Mouse (Mus musculus): ENCODE measurements around the gene Gm9803. TPM values are rescaled to one million over a fixed set of nuclear protein-coding genes. Genes with fewer than 3 reads are reported as not detected.

Gm9803 gene
- polyA plus RNA-seq, 1 experiment from 2014 or later, result 27.3 TPM

DNA sequence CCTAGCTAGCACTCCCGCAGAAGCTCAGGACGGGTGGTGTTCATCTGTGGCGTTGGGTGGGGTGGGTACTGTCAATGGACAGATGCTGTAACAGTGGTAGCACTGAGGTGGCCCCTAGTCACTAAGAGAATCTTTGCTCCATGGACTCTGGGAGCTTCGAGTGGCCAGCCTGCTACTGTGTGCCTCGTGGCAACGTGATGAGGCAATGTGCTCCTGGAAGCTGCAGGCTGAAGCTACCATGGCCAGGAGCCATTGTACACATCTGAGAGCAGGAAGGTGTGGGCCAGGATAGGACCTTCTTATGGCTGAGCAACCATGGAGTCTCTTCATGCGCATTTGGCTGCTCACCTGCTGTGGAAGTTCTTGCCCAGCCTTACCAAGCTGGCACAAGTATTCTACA lies 14.7 kb upstream of the Gm9803 start:
- no peak for TF ChIP-seq CTCF (IDR thresholded peaks at IDR 0.05)
- POLR2A ChIA-PET, result no interaction called here
- ATAC-seq, result no peak
- in situ Hi-C loops (cut with MboI; ENCODE audit: low pct_unique_long_range_greater_than_20kb), result no loop called here
- DNase-seq (ENCODE audit: low read depth, low spot score), result no peak
- no peaks in the 10 kb centered on the region for H3K27me3 ChIP-seq
- CTCF ChIA-PET, result no interaction called here

DNA sequence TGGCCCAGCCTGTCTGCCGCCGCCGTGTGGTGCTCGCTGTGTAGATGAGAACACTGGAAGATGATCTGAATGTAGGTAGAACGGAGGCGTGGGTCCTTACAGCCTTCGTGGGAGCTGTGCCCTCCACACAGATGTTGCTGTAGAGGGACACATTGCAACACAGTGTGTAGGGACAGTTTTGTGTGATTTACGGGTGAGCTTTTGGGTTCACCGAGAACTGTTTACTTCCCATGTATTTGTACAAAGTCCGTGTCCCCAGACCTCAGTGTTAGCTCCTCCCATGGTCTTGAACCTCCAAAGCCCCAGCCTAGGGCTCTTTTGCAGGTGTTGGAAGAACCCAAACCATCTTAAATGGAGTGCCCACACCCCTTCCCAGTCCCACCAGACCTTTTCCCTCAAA lies 10.9 kb upstream of the Gm9803 start:
- H3K27me3 ChIP-seq, result no peaks in the 10 kb centered on the region
- ATAC-seq (no peak), DNase-seq (ENCODE audit: low read depth, low spot score) (no peak)
- ChIA-PET POLR2A (no interaction called here), CTCF (no interaction called here)
- no peak for TF ChIP-seq CTCF (IDR thresholded peaks at IDR 0.05)
- in situ Hi-C loops (cut with MboI; ENCODE audit: low pct_unique_long_range_greater_than_20kb), result no loop called here

DNA sequence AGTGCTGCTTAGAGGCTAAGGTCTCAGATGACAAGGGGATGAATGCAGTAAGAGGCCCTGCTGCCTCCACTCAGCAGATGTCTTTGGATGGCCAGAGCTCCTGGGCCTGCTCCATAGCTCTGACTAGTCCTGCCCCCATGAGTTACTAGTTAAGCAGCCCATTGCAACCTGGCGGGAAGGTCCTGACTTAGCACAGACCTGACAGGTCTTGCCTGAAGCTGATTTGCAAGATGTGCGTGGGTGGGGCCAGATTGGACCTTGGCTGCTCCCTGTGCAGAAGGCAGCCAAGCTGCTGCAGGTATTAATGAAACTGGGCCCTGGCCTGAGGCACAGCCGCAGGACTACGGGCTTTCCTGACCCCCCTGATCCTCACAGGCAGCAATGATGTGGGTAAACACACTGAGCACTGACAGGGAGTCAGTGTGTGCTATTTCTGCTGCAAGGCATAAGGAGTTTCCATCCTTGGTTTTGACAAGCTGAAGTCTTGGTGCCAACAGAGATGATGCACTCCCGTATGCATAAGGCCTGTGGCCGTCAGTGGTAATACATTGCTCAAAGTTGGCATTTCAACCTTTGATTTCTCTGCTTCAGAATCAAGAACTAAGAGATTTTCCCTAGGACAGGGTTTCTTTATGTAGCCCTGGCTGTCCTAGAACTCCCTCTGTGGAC lies 6.8 kb upstream of the Gm9803 start:
- in situ Hi-C loops (cut with MboI; ENCODE audit: low pct_unique_long_range_greater_than_20kb), result no loop called here
- ATAC-seq, result no peak
- ChIA-PET CTCF (interaction anchor here (0.9 kb wide), 1 partner anchor 11 kb away, joined by 3 read pairs; no protein-coding TSS in a partner anchor), POLR2A (no interaction called here)
- no peaks in the 10 kb centered on the region for H3K27me3 ChIP-seq
- no peak for DNase-seq (ENCODE audit: low read depth, low spot score)
- TF ChIP-seq CTCF (IDR thresholded peaks at IDR 0.05), result no peak

DNA sequence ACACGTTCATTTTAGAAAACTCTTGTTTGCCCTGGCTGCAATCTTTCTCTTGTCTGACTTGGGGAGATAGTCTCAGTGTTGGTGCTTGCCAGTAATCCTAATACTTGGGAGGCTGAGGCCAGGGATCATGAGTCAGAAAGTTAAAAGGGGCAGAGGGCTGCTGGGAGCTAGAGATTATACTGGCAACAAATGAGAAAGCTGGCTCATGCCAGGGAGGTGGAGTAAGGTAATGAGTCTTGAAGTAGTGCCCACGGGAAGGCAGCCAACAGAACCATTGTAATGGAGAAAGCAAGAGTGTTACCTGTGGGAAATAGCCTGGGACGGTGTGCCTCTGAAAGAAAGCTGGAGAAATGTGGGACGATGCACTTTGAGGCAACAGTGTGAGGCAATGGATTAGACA lies 6.0 kb upstream of the Gm9803 start:
- ChIA-PET CTCF (interaction anchor here (0.9 to 1.0 kb wide), 3 partner anchors 10 to 15 kb away, joined by 3 to 4 read pairs (median 3); no protein-coding TSS in a partner anchor), POLR2A (interaction anchor here (0.7 kb wide), 1 partner anchor 38 kb away, joined by 3 read pairs; no protein-coding TSS in a partner anchor)
- in situ Hi-C loops (cut with MboI; ENCODE audit: low pct_unique_long_range_greater_than_20kb), result no loop called here
- DNase-seq (ENCODE audit: low read depth, low spot score) (no peak), ATAC-seq (no peak)
- TF ChIP-seq CTCF (IDR thresholded peaks at IDR 0.05), result no peak
- H3K27me3 ChIP-seq, result no peaks in the 10 kb centered on the region

DNA sequence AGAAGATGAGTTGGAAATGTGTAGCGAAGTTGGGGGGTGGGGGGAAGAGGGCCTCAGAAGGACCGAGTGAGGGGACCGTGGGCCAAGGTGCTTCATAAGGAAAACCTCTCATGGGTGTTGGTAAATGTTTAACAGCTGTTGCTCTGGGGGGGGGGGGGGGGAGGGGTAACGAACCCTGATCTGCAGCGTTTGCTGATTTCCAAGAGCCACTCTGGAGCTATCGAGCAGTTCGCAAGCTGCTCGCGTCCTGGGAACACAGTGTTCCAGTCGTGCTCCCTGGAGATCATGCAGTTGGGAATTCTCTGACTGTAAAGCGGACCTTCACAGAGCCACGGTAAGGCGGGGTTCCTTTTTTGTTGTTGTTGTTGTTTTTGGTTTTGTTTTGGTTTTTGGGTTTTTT lies 5.5 kb upstream of the Gm9803 start:
- no peak for ATAC-seq
- ChIA-PET POLR2A (interaction anchor here (0.7 kb wide), 1 partner anchor 38 kb away, joined by 3 read pairs; no protein-coding TSS in a partner anchor), CTCF (interaction anchor here (0.9 to 1.3 kb wide), 3 partner anchors 13 to 15 kb away, joined by 3 to 4 read pairs (median 3); no protein-coding TSS in a partner anchor)
- no peaks in the 10 kb centered on the region for H3K27me3 ChIP-seq
- no peak for DNase-seq (ENCODE audit: low read depth, low spot score)
- in situ Hi-C loops (cut with MboI; ENCODE audit: low pct_unique_long_range_greater_than_20kb), result no loop called here
- no peak for TF ChIP-seq CTCF (IDR thresholded peaks at IDR 0.05)

DNA sequence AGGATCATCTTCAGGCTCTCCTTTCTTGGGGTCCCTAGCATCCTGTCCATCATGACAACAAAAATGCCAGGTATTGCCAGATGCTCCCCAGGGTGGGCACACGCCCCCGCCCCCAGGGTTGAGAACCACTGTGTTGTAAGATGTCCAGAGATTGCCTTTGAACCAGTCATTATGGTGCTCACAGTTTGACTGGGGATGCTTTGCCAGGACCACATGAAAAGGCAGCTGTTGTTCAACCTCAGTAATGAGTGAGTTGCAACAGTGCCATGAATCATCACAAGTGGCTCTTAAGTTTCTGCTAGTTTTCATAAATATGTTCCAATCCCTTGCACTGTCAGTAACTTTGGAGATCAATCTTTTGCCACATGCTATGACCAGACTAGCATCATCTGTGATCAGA lies 3.9 kb upstream of the Gm9803 start:
- in situ Hi-C loops (cut with MboI; ENCODE audit: low pct_unique_long_range_greater_than_20kb), result no loop called here
- TF ChIP-seq CTCF (IDR thresholded peaks at IDR 0.05), result no peak
- no peaks in the 10 kb centered on the region for H3K27me3 ChIP-seq
- ChIA-PET POLR2A (no interaction called here), CTCF (no interaction called here)
- ATAC-seq (no peak), DNase-seq (ENCODE audit: low read depth, low spot score) (no peak)

DNA sequence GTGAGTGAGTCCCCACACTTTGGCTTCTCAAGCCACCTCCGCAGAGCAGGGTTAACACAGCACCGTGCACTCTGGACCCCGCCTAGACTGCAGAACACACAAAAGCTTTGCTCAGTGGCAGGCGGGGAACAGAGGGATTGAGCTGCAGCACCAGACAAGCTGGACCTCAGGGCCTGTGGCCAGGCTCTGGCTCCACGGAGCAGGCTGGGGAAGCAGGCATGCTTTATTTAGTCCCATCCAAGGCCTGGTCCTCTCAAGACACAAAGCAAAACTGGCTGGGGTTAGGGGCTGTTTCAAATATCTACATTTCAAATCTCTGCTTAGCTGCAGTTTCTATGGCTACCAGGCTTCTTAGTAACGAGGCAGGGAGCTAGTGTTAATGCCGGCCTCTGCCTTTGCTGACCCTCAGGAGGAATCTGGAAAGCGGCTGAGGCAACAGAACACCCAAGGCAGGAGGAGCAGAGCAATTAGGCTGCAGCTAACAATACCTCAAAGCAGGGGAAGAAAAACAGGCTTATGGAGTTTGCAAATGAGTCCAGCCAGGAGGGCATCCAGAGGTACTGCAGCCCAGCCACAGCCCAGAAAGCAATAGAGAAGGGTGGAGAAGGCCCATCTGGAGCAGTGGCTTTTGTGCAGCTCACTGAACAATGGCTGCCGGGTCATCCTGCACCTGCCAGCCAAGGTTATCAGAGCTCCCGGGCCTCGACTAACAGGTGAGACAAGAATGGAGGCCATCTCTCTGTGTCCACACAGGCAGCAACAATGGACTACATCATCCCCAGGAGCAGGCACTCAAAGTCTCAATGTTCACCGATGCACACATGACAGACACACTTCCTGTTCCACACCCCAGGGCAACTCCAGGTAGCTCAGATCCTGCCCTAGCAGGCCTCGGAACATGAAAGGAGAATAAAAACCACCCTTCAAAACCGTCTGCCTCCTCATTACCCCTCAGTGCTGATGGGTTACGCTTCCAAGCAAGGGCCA lies 3.7 kb downstream of the Gm9803 start:
- ATAC-seq, result no peak
- DNase-seq (ENCODE audit: low read depth, low spot score), result no peak
- H3K27me3 ChIP-seq, result no peaks in the 10 kb centered on the region
- POLR2A ChIA-PET, result no interaction called here
- in situ Hi-C loops (cut with MboI; ENCODE audit: low pct_unique_long_range_greater_than_20kb), result no loop called here
- TF ChIP-seq CTCF (IDR thresholded peaks at IDR 0.05), result no peak
- CTCF ChIA-PET, result interaction anchor here (1.0 to 1.3 kb wide), 2 partner anchors 10 to 12 kb away, joined by 3 to 4 read pairs; no protein-coding TSS in a partner anchor

DNA sequence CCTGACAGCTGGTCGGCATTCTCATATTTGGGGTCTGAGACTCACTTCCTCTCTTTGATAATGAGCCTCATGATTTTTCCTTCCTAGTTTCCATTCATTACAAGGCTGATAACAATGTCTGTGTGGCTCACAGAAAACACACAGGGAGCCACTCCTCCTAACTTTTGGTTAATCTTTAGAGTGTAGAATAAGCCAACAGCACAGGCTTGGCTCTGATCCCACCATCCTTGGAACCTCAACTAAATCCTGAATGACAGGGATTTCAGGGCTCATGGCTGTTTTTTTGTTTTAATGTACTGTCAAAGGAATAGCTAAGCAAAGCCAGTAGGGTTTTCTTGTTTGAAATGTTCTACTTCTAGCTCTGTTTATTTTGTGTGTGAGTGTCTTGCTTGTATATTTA lies 10.5 kb downstream of the Gm9803 start:
- ChIA-PET POLR2A (no interaction called here), CTCF (no interaction called here)
- ATAC-seq (no peak), DNase-seq (ENCODE audit: low read depth, low spot score) (no peak)
- in situ Hi-C loops (cut with MboI; ENCODE audit: low pct_unique_long_range_greater_than_20kb), result no loop called here
- no peak for TF ChIP-seq CTCF (IDR thresholded peaks at IDR 0.05)
- H3K27me3 ChIP-seq, result no peaks in the 10 kb centered on the region

DNA sequence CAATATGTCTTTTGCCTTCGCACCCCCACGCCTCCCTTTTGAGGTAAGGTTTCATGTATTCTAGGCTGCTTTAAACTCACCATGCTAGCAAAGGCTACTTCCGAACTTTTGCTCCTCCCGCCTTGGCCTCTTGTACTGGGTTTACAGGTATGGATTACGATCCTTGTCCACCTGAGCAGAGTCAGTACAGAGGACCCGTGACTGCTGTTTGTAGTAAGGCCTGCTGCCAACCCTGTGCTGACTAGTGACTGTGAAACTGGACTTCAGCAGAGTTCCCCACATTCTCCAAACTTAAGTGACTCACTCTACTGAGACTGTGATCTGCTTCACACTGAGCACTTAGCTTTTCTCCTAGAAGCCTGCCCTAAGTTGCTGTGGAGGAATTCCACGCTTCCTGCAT lies 13.8 kb downstream of the Gm9803 start:
- no peak for TF ChIP-seq CTCF (IDR thresholded peaks at IDR 0.05)
- in situ Hi-C loops (cut with MboI; ENCODE audit: low pct_unique_long_range_greater_than_20kb), result no loop called here
- ChIA-PET CTCF (no interaction called here), POLR2A (no interaction called here)
- no peaks in the 10 kb centered on the region for H3K27me3 ChIP-seq
- ATAC-seq (no peak), DNase-seq (ENCODE audit: low read depth, low spot score) (no peak)

DNA sequence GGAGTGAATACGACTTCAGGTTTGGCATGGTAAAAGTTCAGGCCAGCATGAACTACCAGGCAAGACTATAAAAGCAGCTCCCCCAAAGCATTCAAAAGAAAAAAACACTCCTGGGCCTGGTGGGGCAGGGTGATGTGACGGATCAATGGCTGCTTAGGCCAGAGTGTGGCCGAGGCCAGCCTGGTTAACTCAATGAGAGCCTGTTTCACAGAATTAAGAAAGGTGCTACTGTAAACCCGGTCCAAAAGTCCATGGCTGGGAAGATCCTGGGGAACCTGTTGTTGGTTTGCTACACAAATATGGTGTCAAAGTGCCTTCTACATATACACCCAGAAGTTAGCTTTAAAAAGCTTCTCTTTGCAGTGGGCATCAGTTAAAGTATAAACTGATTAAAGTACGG lies 14.9 kb downstream of the Gm9803 start:
- TF ChIP-seq CTCF (IDR thresholded peaks at IDR 0.05), result no peak
- in situ Hi-C loops (cut with MboI; ENCODE audit: low pct_unique_long_range_greater_than_20kb), result no loop called here
- ChIA-PET POLR2A (no interaction called here), CTCF (interaction anchor here (0.6 kb wide), 1 partner anchor 51 kb away, joined by 3 read pairs; no protein-coding TSS in a partner anchor)
- ATAC-seq (no peak), DNase-seq (ENCODE audit: low read depth, low spot score) (no peak)
- H3K27me3 ChIP-seq, result no peaks in the 10 kb centered on the region
